Mouse (Mus musculus) CH12.LX (cell line): ENCODE results near the gene Pigk.

ENCODE experiments used
- BHLHE40 ChIP-seq: IDR thresholded peaks from 2 replicates; pipeline ENCODE4 v1.6.1; 2011; ENCODE audit warnings: mild to moderate bottlenecking, low read depth, low read length, improper control_type of control experiment
- CTCF ChIP-seq, 2 experiments: IDR thresholded peaks in 1 of 2; conservative IDR thresholded peaks in 1 of 2; 2 replicates each; pipeline ENCODE4 v1.5.1; 2011 to 2012; ENCODE audit warnings: low read depth in 2 of 2, low read length in 2 of 2, improper control_type of control experiment in 1 of 2, inconsistent platforms in 1 of 2, mild to moderate bottlenecking in 1 of 2, moderate library complexity in 1 of 2
- E2F4 ChIP-seq: IDR thresholded peaks from 2 replicates; pipeline ENCODE4 v1.6.1; 2011; ENCODE audit warnings: low read depth, low read length, improper control_type of control experiment; ENCODE audit not compliant: insufficient replicate concordance
- ELF1 ChIP-seq: IDR thresholded peaks from 2 replicates; pipeline ENCODE4 v1.6.1; 2014; ENCODE audit warnings: low read depth, mild to moderate bottlenecking, inconsistent platforms, low read length, improper control_type of control experiment
- HCFC1 ChIP-seq: IDR thresholded peaks from 2 replicates; pipeline ENCODE4 v1.6.1; 2012; ENCODE audit warnings: low read depth, mild to moderate bottlenecking, inconsistent platforms, low read length, improper control_type of control experiment
- MAX ChIP-seq: IDR thresholded peaks from 2 replicates; pipeline ENCODE4 v1.6.1; 2011; ENCODE audit warnings: low read length, improper control_type of control experiment
- MAZ ChIP-seq: IDR thresholded peaks from 2 replicates; pipeline ENCODE4 v1.6.1; 2012; ENCODE audit warnings: low read depth, mild to moderate bottlenecking, inconsistent platforms, low read length, improper control_type of control experiment, moderate library complexity
- MXI1 ChIP-seq: IDR thresholded peaks from 2 replicates; pipeline ENCODE4 v1.6.1; 2011; ENCODE audit warnings: mild to moderate bottlenecking, low read depth, low read length, improper control_type of control experiment
- MYC ChIP-seq: IDR thresholded peaks from 2 replicates; pipeline ENCODE4 v1.6.1; 2011; ENCODE audit warnings: low read depth, mild to moderate bottlenecking, improper control_type of control experiment, low read length
- POLR2A ChIP-seq: IDR thresholded peaks from 2 replicates; pipeline ENCODE4 v1.6.1; 2011; ENCODE audit warnings: low read depth, mild to moderate bottlenecking, improper control_type of control experiment, low read length
- SIN3A ChIP-seq: IDR thresholded peaks from 2 replicates; pipeline ENCODE4 v1.6.1; 2012; ENCODE audit warnings: low read length, improper control_type of control experiment, inconsistent platforms
- TCF12 ChIP-seq: IDR thresholded peaks from 2 replicates; pipeline ENCODE4 v1.6.1; 2014; ENCODE audit warnings: low read depth, mild to moderate bottlenecking, inconsistent platforms, low read length, improper control_type of control experiment
- USF2 ChIP-seq: conservative IDR thresholded peaks from 2 replicates; pipeline ENCODE4 v1.6.1; 2011; ENCODE audit warnings: low read depth, low read length, improper control_type of control experiment
- ZMIZ1 ChIP-seq: IDR thresholded peaks from 2 replicates; pipeline ENCODE4 v1.6.1; 2012; ENCODE audit warnings: low read depth, mild to moderate bottlenecking, inconsistent platforms, low read length, improper control_type of control experiment

DNA sequence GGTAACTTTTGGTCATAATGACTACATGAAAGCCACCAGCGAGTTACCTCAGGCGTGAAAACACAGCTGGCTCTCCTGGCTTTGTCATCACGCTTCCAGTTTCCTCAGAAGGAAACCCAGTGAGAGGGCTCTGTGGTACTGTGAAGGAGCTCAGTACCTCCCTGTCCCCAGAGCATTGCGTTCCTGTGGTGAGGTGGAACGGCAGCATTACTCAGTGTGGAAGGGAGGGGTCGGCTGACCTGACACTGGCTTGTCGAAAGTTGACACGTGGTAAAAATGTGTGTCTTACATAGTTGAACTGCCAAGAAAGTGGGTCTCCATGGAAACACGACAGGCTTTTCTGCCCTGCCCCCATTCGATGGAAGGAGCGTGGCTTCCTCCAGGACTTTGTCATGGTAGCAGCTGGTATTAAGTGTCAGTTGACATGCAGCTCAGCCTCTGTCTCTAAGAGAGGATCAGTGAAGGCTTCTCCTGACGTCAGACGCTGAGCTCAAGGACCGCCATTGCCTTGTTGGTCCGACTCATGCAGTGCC, 44.7 kb downstream of the Pigk start:
- TF ChIP-seq POLR2A: no peak
- no peak for TF ChIP-seq CTCF (conservative IDR thresholded peaks at IDR 0.05 in 1 of 2, IDR thresholded peaks at IDR 0.05 in 1 of 2; ENCODE audit: low read depth in 2 of 2, low read length in 2 of 2)
- peak; percentile 74; the same call in 1 of the 2 replicates for TF ChIP-seq TCF12
- TF ChIP-seq E2F4: no peak
- no peak for TF ChIP-seq ELF1
- peak; percentile 85 for TF ChIP-seq MYC
- TF ChIP-seq MAZ: peak; percentile 57; the same call in 1 of the 2 replicates
- TF ChIP-seq USF2: no peak
- TF ChIP-seq HCFC1: no peak
- TF ChIP-seq SIN3A: peak; percentile 75
- TF ChIP-seq BHLHE40: peak; percentile 95
- TF ChIP-seq MXI1: peak; percentile 88
- no peak for TF ChIP-seq ZMIZ1
- TF ChIP-seq MAX: peak; percentile 86
